Mouse (Mus musculus) forebrain, postnatal 0 days (tissue): ENCODE results near the gene Tubgcp6. TPM values are rescaled to one million over a fixed set of nuclear protein-coding genes. Genes with fewer than 3 reads are reported as not detected.
A peak's percentile ranks its signal among the peaks of the same experiment; 100 is the strongest.

Source experiments
- ATAC-seq: fragments of 200-750 bp; cut with Nextera tagmentation; 2 replicates; pipeline ENCODE4 v1.8.0; 2017; ENCODE audit warnings: mild to moderate bottlenecking, moderate library complexity
- DNase-seq: peaks from one replicate; pipeline ENCODE4 v3.0.0-alpha.2; 2015
- H3K27ac ChIP-seq: fragments of 300-500 bp; sonication (generic); 2 replicates; pipeline ENCODE4 v1.5.1; 2014; ENCODE audit warnings: low read depth, mild to moderate bottlenecking, antibody characterized with exemption, low read length, moderate library complexity, mixed read lengths
- H3K27me3 ChIP-seq: fragments of 300-500 bp; sonication (generic); 2 replicates; pipeline ENCODE4 v1.6.1; 2014; ENCODE audit warnings: mild to moderate bottlenecking, low read length, mixed read lengths; ENCODE audit not compliant: insufficient read depth
- H3K36me3 ChIP-seq: fragments of 300-500 bp; sonication (generic); 2 replicates; pipeline ENCODE4 v1.6.1; 2014; ENCODE audit warnings: mild to moderate bottlenecking, moderate library complexity; ENCODE audit not compliant: insufficient read depth
- H3K4me1 ChIP-seq: fragments of 300-500 bp; sonication (generic); 2 replicates; pipeline ENCODE4 v1.6.1; 2014; ENCODE audit warnings: antibody characterized with exemption; ENCODE audit not compliant: insufficient read depth
- H3K4me2 ChIP-seq: fragments of 300-500 bp; sonication (generic); 2 replicates; pipeline ENCODE4 v1.6.1; 2014; ENCODE audit warnings: low read depth, mild to moderate bottlenecking, moderate library complexity
- H3K4me3 ChIP-seq: fragments of 300-500 bp; sonication (generic); 2 replicates; pipeline ENCODE4 v1.5.1; 2014; ENCODE audit warnings: low read depth, low read length, mixed read lengths
- H3K9ac ChIP-seq: fragments of 300-500 bp; sonication (generic); 2 replicates; pipeline ENCODE4 v1.6.1; 2014; ENCODE audit warnings: mild to moderate bottlenecking
- H3K9me3 ChIP-seq: fragments of 300-500 bp; sonication (generic); 2 replicates; pipeline ENCODE4 v1.6.1; 2016; ENCODE audit warnings: low read length
- CTCF ChIP-seq: sonication (generic); IDR thresholded peaks from 2 replicates; pipeline ENCODE4 v1.5.1; 2016; ENCODE audit warnings: antibody characterized with exemption, control low read depth, low read depth
- WGBS: fragments of 180-500 bp; shearing (Covaris S2); extraction: QIAGEN DNeasy Blood & Tissue Kit; methylation state at CpG from one replicate; pipeline ENCODE4 v1.1.7; 2014; 5-methylcytosine and 5-hydroxymethylcytosine counted together
- polyA plus RNA-seq: library from polyadenylated mRNA; unstranded; fragments of >200 nt; fragmentation: Nextera tagmentation; extraction: Ambion mirVana; gene quantifications from 2 replicates; pipeline ENCODE4 v1.2.1, GENCODE M21; 2015
- total RNA-seq: library from RNA; depleted of rRNA; stranded (reverse); fragments of >200 nt; gene quantifications from 2 replicates; pipeline ENCODE4 v1.2.3, GENCODE M21; 2014

Tubgcp6 gene
- total and polyA plus RNA-seq, 2 experiments from 2014 or later: 8.8 to 42.4 TPM

- H3K4me3 ChIP-seq: no peak overlapping the region
- WGBS: 93% methylated on average over 12 of the region's 12 CpGs
- H3K27me3 ChIP-seq: no peaks in the 10 kb centered on the region
- ATAC-seq (no peak), DNase-seq (no peak)
- peaks cover 4% of the 10 kb centered on the region; the same call in 1 of the 2 replicates for H3K4me1 ChIP-seq
- TF ChIP-seq CTCF: no peak
- no peak overlapping the region for H3K27ac ChIP-seq
- H3K9me3 ChIP-seq: no peaks in the 10 kb centered on the region
- H3K36me3 ChIP-seq: peaks cover 79% of the 10 kb centered on the region
- H3K4me2 ChIP-seq: no peak overlapping the region
- no peak overlapping the region for H3K9ac ChIP-seq
Measured at GRCm38 (mm10) chr15:89165478-89165877, 42.6 kb upstream of the Tubgcp6 start.

- no peak overlapping the region for H3K4me2 ChIP-seq
- DNase-seq (no peak), ATAC-seq (no peak)
- H3K4me3 ChIP-seq: no peak overlapping the region
- no peaks in the 10 kb centered on the region for H3K27me3 ChIP-seq
- H3K9ac ChIP-seq: no peak overlapping the region
- no peaks in the 10 kb centered on the region for H3K4me1 ChIP-seq
- WGBS: 94% methylated on average over 9 of the region's 9 CpGs
- H3K36me3 ChIP-seq: peaks cover 98% of the 10 kb centered on the region
- no peak for TF ChIP-seq CTCF
- H3K27ac ChIP-seq: no peak overlapping the region
- H3K9me3 ChIP-seq: no peaks in the 10 kb centered on the region
Measured at GRCm38 (mm10) chr15:89161397-89161796, 38.5 kb upstream of the Tubgcp6 start.

- no peak for ATAC-seq
- 95% methylated on average over 16 of the region's 16 CpGs for WGBS
Measured at GRCm38 (mm10) chr15:89158516-89158915, 35.6 kb upstream of the Tubgcp6 start.

GRCm38 (mm10) chr15:89157954-89158353 is 35.0 kb upstream of the Tubgcp6 start:
- 59% methylated on average over 7 of the region's 7 CpGs for WGBS
- peak; percentile 64; the same call in 1 of the 2 replicates for ATAC-seq
- H3K9ac ChIP-seq: no peak overlapping the region

More at GRCm38 (mm10) chr15:89158516-89158915, 35.6 kb upstream of the Tubgcp6 start:
- peaks cover 92% of the 10 kb centered on the region for H3K36me3 ChIP-seq
- no peak for TF ChIP-seq CTCF
- DNase-seq: no peak
- H3K27me3 ChIP-seq: no peaks in the 10 kb centered on the region
- H3K9me3 ChIP-seq: no peaks in the 10 kb centered on the region
- no peak overlapping the region for H3K9ac ChIP-seq
- H3K27ac ChIP-seq: no peak overlapping the region
- H3K4me1 ChIP-seq: no peaks in the 10 kb centered on the region
- H3K4me2 ChIP-seq: no peak overlapping the region
- no peak overlapping the region for H3K4me3 ChIP-seq

GRCm38 (mm10) chr15:89152312-89152711 is 29.4 kb upstream of the Tubgcp6 start:
- Histone ChIP-seq H3K9ac (no peak overlapping the region), H3K4me2 (no peak overlapping the region), H3K27me3 (no peaks in the 10 kb centered on the region), H3K9me3 (no peaks in the 10 kb centered on the region), H3K36me3 (peaks cover 31% of the 10 kb centered on the region), H3K4me3 (no peak overlapping the region), H3K27ac (no peak overlapping the region), H3K4me1 (peaks cover 12% of the 10 kb centered on the region; the same call in 1 of the 2 replicates)
- DNase-seq (no peak), ATAC-seq (no peak)
- no peak for TF ChIP-seq CTCF

More at GRCm38 (mm10) chr15:89157954-89158353, 35.0 kb upstream of the Tubgcp6 start:
- Histone ChIP-seq H3K4me3 (no peak overlapping the region), H3K4me2 (no peak overlapping the region), H3K27ac (no peak overlapping the region), H3K36me3 (peaks cover 86% of the 10 kb centered on the region), H3K9me3 (no peaks in the 10 kb centered on the region), H3K4me1 (no peaks in the 10 kb centered on the region), H3K27me3 (no peaks in the 10 kb centered on the region)
- DNase-seq: peak; percentile 77
- TF ChIP-seq CTCF: peak; percentile 77

GRCm38 (mm10) chr15:89150041-89150390 is 27.1 kb upstream of the Tubgcp6 start:
- Histone ChIP-seq H3K27ac (no peak overlapping the region), H3K4me1 (peaks cover 15% of the 10 kb centered on the region; the same call in 1 of the 2 replicates), H3K4me3 (peak overlapping the region; percentile 76), H3K9me3 (no peaks in the 10 kb centered on the region), H3K36me3 (peaks cover 11% of the 10 kb centered on the region), H3K27me3 (no peaks in the 10 kb centered on the region), H3K4me2 (peak overlapping the region; percentile 83), H3K9ac (peak overlapping the region; percentile 87)
- DNase-seq (no peak), ATAC-seq (no peak)
- peak; percentile 29 for TF ChIP-seq CTCF
- 4% methylated on average over 13 of the region's 13 CpGs for WGBS

GRCm38 (mm10) chr15:89149271-89150040 is 26.5 kb upstream of the Tubgcp6 start, which contains the start of gene Mapk11:
Mapk11 (minus strand) TSS chr15:89149628.
- Histone ChIP-seq H3K27me3 (no peaks in the 10 kb centered on the region), H3K4me1 (peaks cover 15% of the 10 kb centered on the region; the same call in 1 of the 2 replicates), H3K4me2 (peak within 1 kb of the TSS; percentile 83), H3K9ac (peak within 1 kb of the TSS; percentile 87), H3K9me3 (no peaks in the 10 kb centered on the region), H3K4me3 (peak within 1 kb of the TSS; percentile 76), H3K36me3 (peaks cover 13% of the 10 kb centered on the region), H3K27ac (peak within 1 kb of the TSS; percentile 85)
- DNase-seq (peak; percentile 75), ATAC-seq (peak; percentile 81)
- TF ChIP-seq CTCF: no peak
- 1% methylated on average over 57 of the region's 61 CpGs for WGBS
